Mouse (Mus musculus) retina, adult 2 months (tissue): Measurements from ENCODE around the gene Vmn1r176.
"Not testable (repeated sequence)": the region's sequence is repeated elsewhere in the genome, so short reads cannot be mapped to it uniquely, and the experiment has no call there.

Source experiments
- DNase-seq: peaks from one replicate; pipeline ENCODE4 v3.0.0-alpha.2; 2012; ENCODE audit warnings: low read depth, low spot score

Vmn1r176 gene

DNA sequence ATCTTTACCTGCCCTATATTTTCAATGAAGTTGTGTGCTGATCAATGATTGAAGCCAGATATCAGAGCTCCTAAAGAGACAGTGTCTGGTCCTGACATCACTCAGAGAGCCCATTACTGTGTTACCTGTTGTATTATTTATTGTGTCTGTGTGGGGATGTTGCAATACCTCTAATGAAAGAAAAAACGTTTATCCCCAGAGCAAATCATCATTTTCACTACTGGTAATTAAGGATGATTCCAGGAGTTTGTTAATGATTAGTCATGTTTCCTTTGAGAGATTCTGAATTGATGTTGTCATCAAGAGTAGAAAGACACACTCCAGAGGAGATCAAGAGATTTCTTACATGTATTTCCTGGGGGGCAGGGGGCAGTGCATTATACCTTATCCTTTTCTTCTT, at the start of gene Vmn1r176:
TSS of gene Vmn1r176 (minus strand) at position 101 of the 400 bp plus-strand sequence.
- not testable (repeated sequence) for DNase-seq

DNA sequence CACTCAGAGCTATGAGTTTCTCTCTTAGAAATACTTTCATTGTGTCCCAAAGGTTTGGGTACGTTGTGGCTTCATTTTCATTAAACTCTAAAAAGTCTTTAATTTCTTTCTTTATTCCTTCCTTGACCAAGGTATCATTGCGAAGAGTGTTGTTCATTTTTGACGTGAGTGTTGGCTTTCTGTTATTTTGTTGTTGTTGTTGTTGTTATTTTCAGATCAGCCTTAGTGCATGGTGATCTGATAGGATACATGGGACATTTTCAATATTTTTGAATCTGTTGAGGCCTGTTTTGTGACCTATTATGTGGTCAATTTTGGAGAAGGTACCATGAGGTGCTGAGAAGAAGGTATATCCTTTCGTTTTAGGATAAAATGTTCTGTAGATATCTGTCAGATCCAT, 39.7 kb upstream of the Vmn1r176 start:
- DNase-seq: not testable (repeated sequence)

DNA sequence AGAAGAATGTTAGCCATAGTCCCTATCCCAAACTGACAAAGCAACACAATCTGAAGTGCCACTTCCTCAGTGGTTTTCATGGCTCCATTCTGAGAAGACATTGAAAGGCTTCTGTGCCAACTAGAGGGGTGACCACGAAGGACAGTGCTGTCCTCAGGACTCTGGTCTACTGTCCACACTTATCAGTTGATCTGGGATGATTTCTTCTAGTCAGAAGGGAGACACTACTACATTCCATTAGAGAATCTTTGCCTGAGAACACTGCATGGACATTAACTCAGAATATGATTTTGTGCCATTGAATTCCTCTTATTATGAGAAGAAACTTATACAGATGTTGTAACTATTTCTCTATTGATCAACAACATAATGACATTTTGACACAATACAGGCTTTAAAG, 29.2 kb upstream of the Vmn1r176 start, which contains the start of gene Vmn1r177:
TSS of gene Vmn1r177 (minus strand) at position 101 of the 400 bp plus-strand sequence.
- DNase-seq: not testable (repeated sequence)

DNA sequence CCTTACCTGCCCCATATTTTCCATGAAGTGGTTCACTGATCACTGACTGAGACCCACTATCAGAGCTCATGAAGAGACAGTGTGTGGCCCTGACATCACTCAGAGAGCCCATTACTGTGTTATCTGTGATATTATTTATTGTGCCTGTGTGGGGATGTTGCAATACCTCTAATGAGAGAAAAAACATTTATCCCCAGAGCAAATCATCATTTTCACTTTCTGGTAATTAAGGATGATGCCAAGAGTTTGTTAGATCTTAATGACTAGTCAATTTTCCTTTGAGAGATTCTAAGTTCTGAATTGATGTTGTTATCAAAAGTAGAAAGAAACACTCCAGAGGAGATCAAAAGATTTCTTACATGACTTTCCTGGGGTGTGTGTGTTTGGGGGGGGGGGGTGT, 26.6 kb downstream of the Vmn1r176 start, which contains the start of gene Vmn1r175:
TSS of gene Vmn1r175 (minus strand) at position 101 of the 400 bp plus-strand sequence.
- not testable (repeated sequence) for DNase-seq

DNA sequence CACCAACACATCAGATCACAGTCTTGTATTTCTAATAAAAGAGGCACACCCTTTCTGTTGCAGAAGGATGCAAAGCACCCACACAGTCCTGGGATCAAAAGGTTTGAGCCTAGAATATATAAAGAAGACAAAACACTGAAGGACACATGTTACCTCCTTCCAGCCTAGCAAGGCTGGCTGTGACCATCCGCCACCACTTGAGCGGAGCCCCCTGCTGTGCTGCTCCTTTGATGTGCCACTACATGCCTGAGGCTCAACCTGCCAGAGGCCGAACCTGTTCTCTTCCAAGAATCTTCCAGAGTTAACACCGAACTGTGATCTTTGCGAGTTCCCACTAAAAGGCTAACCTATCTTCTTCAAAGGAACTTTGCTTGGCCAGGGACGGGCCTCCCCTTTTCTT, 52.6 kb downstream of the Vmn1r176 start:
- no peak for DNase-seq
